Mouse (Mus musculus): ENCODE measurements around the gene Ryk. TPM values are rescaled to one million over a fixed set of nuclear protein-coding genes. Genes with fewer than 3 reads are reported as not detected.
A peak's percentile ranks its signal among the peaks of the same experiment; 100 is the strongest.

Ryk gene
- polyA plus RNA-seq, 1 experiment from 2014 or later: 13.7 TPM

- H3K9ac ChIP-seq: no peak overlapping the region
- H3K4me1 ChIP-seq (replicated peaks): peaks cover 39% of the 10 kb centered on the region
- no peak overlapping the region for H3K4me3 ChIP-seq
- no peaks in the 10 kb centered on the region for H3K36me3 ChIP-seq
- ATAC-seq (ENCODE audit: low FRiP score, low read depth): no peak
- no peak overlapping the region for H3K27ac ChIP-seq (replicated peaks)
- no peaks in the 10 kb centered on the region for H3K27me3 ChIP-seq
- no peaks in the 10 kb centered on the region for H3K9me3 ChIP-seq
- H3K4me2 ChIP-seq: no peak overlapping the region
- WGBS: 77% methylated on average over 7 of the region's 7 CpGs
These were observed 26.2 kb downstream of the Ryk start for GRCm38 (mm10) chr9:102860802-102861469.

- no peaks in the 10 kb centered on the region for H3K9me3 ChIP-seq
- peaks cover 39% of the 10 kb centered on the region for H3K4me1 ChIP-seq (replicated peaks)
- 80% methylated on average over 7 of the region's 7 CpGs for WGBS
- H3K4me2 ChIP-seq: no peak overlapping the region
- no peaks in the 10 kb centered on the region for H3K27me3 ChIP-seq
- no peak for ATAC-seq (ENCODE audit: low FRiP score, low read depth)
- H3K9ac ChIP-seq: no peak overlapping the region
- no peak overlapping the region for H3K27ac ChIP-seq (replicated peaks)
- H3K36me3 ChIP-seq: no peaks in the 10 kb centered on the region
- H3K4me3 ChIP-seq: no peak overlapping the region
These were observed 27.1 kb downstream of the Ryk start for GRCm38 (mm10) chr9:102861789-102862188.

GRCm38 (mm10) chr9:102862260-102862659, 27.5 kb downstream of the Ryk start:
- WGBS: 82% methylated on average over 3 of the region's 3 CpGs
- Histone ChIP-seq H3K27ac (replicated peaks) (no peak overlapping the region), H3K36me3 (no peaks in the 10 kb centered on the region), H3K4me3 (no peak overlapping the region), H3K9me3 (no peaks in the 10 kb centered on the region), H3K27me3 (no peaks in the 10 kb centered on the region), H3K9ac (no peak overlapping the region), H3K4me2 (no peak overlapping the region), H3K4me1 (replicated peaks) (peaks cover 39% of the 10 kb centered on the region)
- ATAC-seq (ENCODE audit: low FRiP score, low read depth): no peak

- H3K9ac ChIP-seq: no peak overlapping the region
- H3K27ac ChIP-seq (replicated peaks): peak overlapping the region; percentile 65; the same call in 1 of the 2 replicates
- H3K36me3 ChIP-seq: peaks cover 10% of the 10 kb centered on the region; the same call in 1 of the 2 replicates
- H3K4me2 ChIP-seq: no peak overlapping the region
- H3K9me3 ChIP-seq: no peaks in the 10 kb centered on the region
- WGBS: 39% methylated on average over 14 of the region's 14 CpGs
- H3K4me3 ChIP-seq: no peak overlapping the region
- ATAC-seq (ENCODE audit: low FRiP score, low read depth): 0 out of 2 replicates have a peak, but pooled peaks have one; percentile 44
- H3K27me3 ChIP-seq: no peaks in the 10 kb centered on the region
- peaks cover 34% of the 10 kb centered on the region for H3K4me1 ChIP-seq (replicated peaks)
These were observed 29.3 kb downstream of the Ryk start for GRCm38 (mm10) chr9:102863876-102864545.

- peaks cover 10% of the 10 kb centered on the region; the same call in 1 of the 2 replicates for H3K36me3 ChIP-seq
- H3K27me3 ChIP-seq: no peaks in the 10 kb centered on the region
- WGBS: 56% methylated on average over 8 of the region's 8 CpGs
- ATAC-seq (ENCODE audit: low FRiP score, low read depth): no peak
- peaks cover 30% of the 10 kb centered on the region for H3K4me1 ChIP-seq (replicated peaks)
- no peak overlapping the region for H3K27ac ChIP-seq (replicated peaks)
- H3K4me3 ChIP-seq: no peak overlapping the region
- H3K9me3 ChIP-seq: no peaks in the 10 kb centered on the region
- no peak overlapping the region for H3K4me2 ChIP-seq
- no peak overlapping the region for H3K9ac ChIP-seq
These were observed 30.2 kb downstream of the Ryk start for GRCm38 (mm10) chr9:102864931-102865330.

- peak; percentile 40; the same call in 1 of the 2 replicates for ATAC-seq (ENCODE audit: low FRiP score, low read depth)
These were observed 31.4 kb downstream of the Ryk start for GRCm38 (mm10) chr9:102865946-102866737.

GRCm38 (mm10) chr9:102866893-102867292, 32.2 kb downstream of the Ryk start:
- Histone ChIP-seq H3K9me3 (no peaks in the 10 kb centered on the region), H3K9ac (no peak overlapping the region), H3K4me2 (no peak overlapping the region), H3K4me3 (no peak overlapping the region), H3K36me3 (peaks cover 20% of the 10 kb centered on the region), H3K27ac (replicated peaks) (no peak overlapping the region), H3K27me3 (no peaks in the 10 kb centered on the region), H3K4me1 (replicated peaks) (peaks cover 29% of the 10 kb centered on the region)
- ATAC-seq (ENCODE audit: low FRiP score, low read depth): peak; percentile 38; the same call in 1 of the 2 replicates
- 6% methylated on average over 4 of the region's 4 CpGs for WGBS

More at GRCm38 (mm10) chr9:102865946-102866737, 31.4 kb downstream of the Ryk start:
- Histone ChIP-seq H3K27me3 (no peaks in the 10 kb centered on the region), H3K9me3 (no peaks in the 10 kb centered on the region), H3K4me1 (replicated peaks) (peaks cover 30% of the 10 kb centered on the region), H3K9ac (no peak overlapping the region), H3K4me3 (no peak overlapping the region), H3K27ac (replicated peaks) (no peak overlapping the region), H3K4me2 (no peak overlapping the region), H3K36me3 (peaks cover 13% of the 10 kb centered on the region; the same call in 1 of the 2 replicates)
- WGBS: 75% methylated on average over 12 of the region's 12 CpGs

GRCm38 (mm10) chr9:102867516-102867915, 32.8 kb downstream of the Ryk start:
- Histone ChIP-seq H3K4me1 (replicated peaks) (peaks cover 25% of the 10 kb centered on the region), H3K27ac (replicated peaks) (no peak overlapping the region), H3K36me3 (peaks cover 26% of the 10 kb centered on the region), H3K4me2 (no peak overlapping the region), H3K27me3 (no peaks in the 10 kb centered on the region), H3K4me3 (no peak overlapping the region), H3K9ac (no peak overlapping the region), H3K9me3 (no peaks in the 10 kb centered on the region)
- WGBS: 72% methylated on average over 4 of the region's 4 CpGs
- no peak for ATAC-seq (ENCODE audit: low FRiP score, low read depth)

GRCm38 (mm10) chr9:102868451-102868850, 33.7 kb downstream of the Ryk start:
- WGBS: 88% methylated on average over 7 of the region's 7 CpGs
- no peak for ATAC-seq (ENCODE audit: low FRiP score, low read depth)

GRCm38 (mm10) chr9:102876054-102876690, 41.5 kb downstream of the Ryk start:
- H3K4me3 ChIP-seq: no peak overlapping the region
- ATAC-seq (ENCODE audit: low FRiP score, low read depth): no peak
- WGBS: 93% methylated on average over 7 of the region's 7 CpGs
- H3K27ac ChIP-seq (replicated peaks): no peak overlapping the region
- H3K9me3 ChIP-seq: no peaks in the 10 kb centered on the region
- peaks cover 31% of the 10 kb centered on the region for H3K36me3 ChIP-seq
- H3K9ac ChIP-seq: no peak overlapping the region
- H3K4me1 ChIP-seq (replicated peaks): no peaks in the 10 kb centered on the region
- no peak overlapping the region for H3K4me2 ChIP-seq
- H3K27me3 ChIP-seq: no peaks in the 10 kb centered on the region

More at GRCm38 (mm10) chr9:102868451-102868850, 33.7 kb downstream of the Ryk start:
- Histone ChIP-seq H3K9me3 (no peaks in the 10 kb centered on the region), H3K4me1 (replicated peaks) (peaks cover 21% of the 10 kb centered on the region), H3K27me3 (no peaks in the 10 kb centered on the region), H3K4me2 (no peak overlapping the region), H3K27ac (replicated peaks) (no peak overlapping the region), H3K36me3 (peaks cover 30% of the 10 kb centered on the region), H3K4me3 (no peak overlapping the region), H3K9ac (no peak overlapping the region)

GRCm38 (mm10) chr9:102877916-102878315, 43.2 kb downstream of the Ryk start:
- Histone ChIP-seq H3K9me3 (no peaks in the 10 kb centered on the region), H3K4me2 (no peak overlapping the region), H3K4me3 (no peak overlapping the region), H3K4me1 (replicated peaks) (no peaks in the 10 kb centered on the region), H3K9ac (no peak overlapping the region), H3K36me3 (peaks cover 16% of the 10 kb centered on the region), H3K27ac (replicated peaks) (no peak overlapping the region), H3K27me3 (no peaks in the 10 kb centered on the region)
- no peak for ATAC-seq (ENCODE audit: low FRiP score, low read depth)
- 68% methylated on average over 9 of the region's 9 CpGs for WGBS

Data from hindbrain, embryonic 15.5 days (tissue).